Mouse (Mus musculus) MEL (cell line): ENCODE measurements around the gene Rab4b.

Source experiments
- CTCF ChIP-seq, 3 experiments: IDR thresholded peaks in 2 of 3; conservative IDR thresholded peaks in 1 of 3; 2 replicates each; pipeline ENCODE4 v1.5.1; 2011 to 2012; ENCODE audit warnings: low read length in 3 of 3, low read depth in 2 of 3, mild to moderate bottlenecking in 2 of 3, improper control_type of control experiment in 1 of 3, inconsistent platforms in 1 of 3, mixed read lengths in 1 of 3, moderate library complexity in 1 of 3; ENCODE audit not compliant: control insufficient read depth in 1 of 3, insufficient read depth in 1 of 3, poor library complexity in 1 of 3, severe bottlenecking in 1 of 3
- E2F4 ChIP-seq: IDR thresholded peaks from 2 replicates; pipeline ENCODE4 v1.6.1; 2011; ENCODE audit warnings: low read depth, low read length, improper control_type of control experiment, borderline replicate concordance
- NELFE ChIP-seq: IDR thresholded peaks from 2 replicates; pipeline ENCODE4 v1.6.1; 2011; ENCODE audit warnings: low read depth, low read length, improper control_type of control experiment
- POLR2A ChIP-seq, 2 experiments: IDR thresholded peaks; 2 replicates each; pipeline ENCODE4 v1.6.1; 2011 to 2012; ENCODE audit warnings: low read length in 2 of 2, mild to moderate bottlenecking in 2 of 2, control low read depth in 1 of 2, improper control_type of control experiment in 1 of 2, low read depth in 1 of 2, moderate library complexity in 1 of 2; ENCODE audit not compliant: control insufficient read depth in 1 of 2, insufficient read depth in 1 of 2, poor library complexity in 1 of 2
- POLR2AphosphoS2 ChIP-seq: IDR thresholded peaks from 2 replicates; pipeline ENCODE4 v1.6.1; 2011; ENCODE audit warnings: low read length, improper control_type of control experiment
- ZC3H11A ChIP-seq: IDR thresholded peaks from 2 replicates; pipeline ENCODE4 v1.6.1; 2012; ENCODE audit warnings: low read depth, mild to moderate bottlenecking, inconsistent platforms, low read length, improper control_type of control experiment
- ZKSCAN1 ChIP-seq: IDR thresholded peaks from 2 replicates; pipeline ENCODE4 v1.6.1; 2012; ENCODE audit warnings: low read depth, mild to moderate bottlenecking, inconsistent platforms, low read length, improper control_type of control experiment, moderate library complexity

- TF ChIP-seq CTCF (IDR thresholded peaks at IDR 0.05 in 2 of 3, conservative IDR thresholded peaks at IDR 0.05 in 1 of 3; ENCODE audit: control insufficient read depth in 1 of 3, insufficient read depth in 1 of 3, low read depth in 2 of 3, low read length in 3 of 3, poor library complexity in 1 of 3, severe bottlenecking in 1 of 3): no peak
- no peak for TF ChIP-seq POLR2A (IDR thresholded peaks at IDR 0.05; ENCODE audit: control insufficient read depth in 1 of 2, insufficient read depth in 1 of 2, low read depth in 1 of 2, low read length in 2 of 2, poor library complexity in 1 of 2)
- TF ChIP-seq E2F4: no peak
- no peak for TF ChIP-seq POLR2AphosphoS2
- TF ChIP-seq ZC3H11A: no peak
- no peak for TF ChIP-seq ZKSCAN1
- TF ChIP-seq NELFE: no peak
These were observed 22.7 kb downstream of the Rab4b start for GRCm38 (mm10) chr7:27156005-27156404.
